Mouse (Mus musculus) kidney, postnatal 10 days (tissue): Measurements from ENCODE around the gene Rad21l.
A peak's percentile ranks its signal among the peaks of the same experiment; 100 is the strongest.

Experiments
- DNase-seq: peaks from one replicate; pipeline ENCODE4 v3.0.0; 2021; ENCODE audit warnings: mixed read lengths

Rad21l gene

DNA sequence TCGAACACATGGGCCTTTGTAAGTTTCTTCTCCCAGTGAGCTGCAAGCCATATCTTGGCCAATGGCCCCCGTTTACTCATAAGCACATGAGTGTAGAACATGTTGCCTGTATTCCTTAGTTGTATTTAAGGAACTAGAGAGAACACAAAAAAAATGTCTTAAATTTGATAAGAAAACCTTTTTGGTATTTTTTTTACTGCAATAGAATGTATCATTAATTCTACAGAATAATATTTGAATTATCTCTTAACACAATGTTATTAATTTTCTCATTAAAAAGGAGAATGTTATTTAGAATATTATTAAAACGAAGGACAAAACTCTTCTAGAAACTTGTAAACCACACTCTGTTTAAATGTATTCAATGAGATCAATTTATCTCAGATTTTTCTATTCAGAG is at the start of gene Rad21l:
Gene Rad21l (minus strand): TSS at position 101 of the 400 bp plus-strand sequence.
- no peak for DNase-seq

DNA sequence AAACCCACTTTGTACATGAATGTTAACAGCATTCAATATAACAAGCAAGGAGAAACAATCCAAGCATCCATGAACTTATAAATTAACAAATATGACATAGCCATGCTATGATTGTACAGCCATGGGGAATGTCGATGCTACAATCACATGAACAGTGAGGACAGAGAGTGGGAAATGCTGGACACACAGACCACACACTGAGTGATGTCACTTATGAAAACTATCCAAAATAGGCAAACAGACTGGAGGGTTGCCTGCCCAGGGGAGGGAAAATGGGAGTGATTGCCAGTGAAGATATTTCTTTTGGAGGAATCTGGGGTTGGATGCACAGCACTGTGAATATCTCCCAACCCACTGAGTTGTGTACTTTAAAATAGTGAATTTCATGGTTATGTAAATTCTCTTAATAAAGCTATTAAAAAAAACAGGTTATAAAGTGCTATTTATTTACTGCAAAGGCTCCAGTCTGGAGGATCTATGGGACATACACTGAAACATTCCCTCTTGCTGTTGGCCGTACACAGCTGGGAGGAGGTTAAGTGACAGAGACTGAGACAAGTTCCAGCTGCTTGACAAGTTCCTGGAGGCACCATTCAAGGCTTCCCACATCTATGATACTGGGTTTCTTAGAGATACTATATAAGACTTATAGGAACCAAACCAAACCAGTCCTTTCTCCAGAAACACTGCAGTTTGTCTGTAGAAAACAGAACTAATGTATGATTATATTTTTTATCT is 48.2 kb upstream of the Rad21l start:
- DNase-seq = peak; percentile 29

DNA sequence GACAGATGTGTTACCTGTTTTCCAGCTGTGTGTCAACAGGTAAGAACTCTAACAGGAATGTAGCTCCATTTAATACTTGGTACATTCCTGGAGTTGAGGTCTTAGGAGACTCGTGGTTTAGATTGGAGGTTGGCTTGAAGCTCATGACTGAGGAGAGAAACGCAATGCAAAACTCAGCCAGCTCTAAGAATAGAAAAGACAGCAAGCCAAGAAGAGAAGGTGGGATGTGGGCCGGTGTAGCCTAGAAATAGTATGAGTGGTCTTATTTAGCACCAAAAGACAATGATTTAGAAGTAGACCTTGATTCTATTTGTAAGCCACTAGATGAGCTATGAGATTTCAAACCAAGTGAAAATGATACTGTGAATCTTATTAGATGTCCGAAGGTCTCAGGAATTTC is 47.2 kb upstream of the Rad21l start:
- DNase-seq = no peak

DNA sequence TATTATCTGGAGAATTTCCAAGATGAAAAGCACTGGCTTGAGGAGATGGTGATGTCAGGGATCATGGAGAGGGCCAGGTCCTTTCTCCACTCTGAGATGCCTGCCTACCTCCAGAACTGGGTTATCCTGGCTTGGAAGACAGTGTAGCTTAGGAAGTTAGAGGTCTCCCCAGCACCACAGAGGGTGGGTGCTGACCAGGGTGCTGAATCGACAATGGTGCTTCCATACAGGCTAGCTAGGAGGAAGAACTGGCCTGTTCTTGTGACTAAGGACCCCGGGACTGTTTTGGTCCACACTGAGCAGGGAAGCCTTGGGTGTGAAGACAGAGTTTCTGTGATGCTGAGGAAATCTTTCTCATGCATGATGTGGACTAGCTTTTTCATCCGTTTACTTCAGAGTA is 44.3 kb upstream of the Rad21l start:
- DNase-seq = peak; percentile 73

- no peak for DNase-seq
These were observed 34.5 kb upstream of the Rad21l start for GRCm38 (mm10) chr2:151702851-151703190.

DNA sequence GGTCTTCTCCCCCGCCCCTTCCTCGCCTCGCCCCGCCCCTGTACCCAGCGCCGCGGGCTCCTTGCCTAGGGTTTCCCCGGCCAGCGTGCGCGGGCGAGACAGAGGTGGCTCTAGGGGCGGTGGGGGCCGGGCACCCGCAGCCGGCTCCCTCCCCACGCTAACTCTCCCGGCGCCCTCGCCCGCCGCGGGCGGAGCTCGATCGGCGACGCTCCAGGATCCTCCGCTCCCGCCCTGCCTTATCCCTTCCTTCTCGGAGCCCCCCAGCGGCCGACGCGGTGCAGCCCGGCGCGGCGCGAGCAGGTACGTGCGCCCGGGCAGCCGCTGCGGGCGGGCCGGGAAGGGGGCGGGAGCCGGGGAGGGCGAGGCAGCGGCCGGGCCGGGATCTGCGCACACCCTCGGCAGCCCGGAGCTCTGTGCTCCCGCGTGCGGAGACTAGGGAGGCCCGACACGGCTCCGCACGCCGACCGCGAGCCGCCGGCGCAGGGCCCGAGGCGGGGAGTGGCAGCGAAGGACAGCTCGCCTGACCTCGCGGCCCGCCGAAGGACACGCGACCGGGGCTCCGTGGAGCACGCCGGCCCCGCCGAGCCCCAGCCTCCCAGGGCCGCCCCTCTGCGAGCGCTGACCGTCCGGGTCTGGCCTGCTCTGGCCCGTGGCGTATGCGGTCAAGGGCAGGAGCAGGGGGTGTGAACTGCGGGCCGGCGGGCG is 34.0 kb upstream of the Rad21l start:
- DNase-seq = peak; percentile 56

DNA sequence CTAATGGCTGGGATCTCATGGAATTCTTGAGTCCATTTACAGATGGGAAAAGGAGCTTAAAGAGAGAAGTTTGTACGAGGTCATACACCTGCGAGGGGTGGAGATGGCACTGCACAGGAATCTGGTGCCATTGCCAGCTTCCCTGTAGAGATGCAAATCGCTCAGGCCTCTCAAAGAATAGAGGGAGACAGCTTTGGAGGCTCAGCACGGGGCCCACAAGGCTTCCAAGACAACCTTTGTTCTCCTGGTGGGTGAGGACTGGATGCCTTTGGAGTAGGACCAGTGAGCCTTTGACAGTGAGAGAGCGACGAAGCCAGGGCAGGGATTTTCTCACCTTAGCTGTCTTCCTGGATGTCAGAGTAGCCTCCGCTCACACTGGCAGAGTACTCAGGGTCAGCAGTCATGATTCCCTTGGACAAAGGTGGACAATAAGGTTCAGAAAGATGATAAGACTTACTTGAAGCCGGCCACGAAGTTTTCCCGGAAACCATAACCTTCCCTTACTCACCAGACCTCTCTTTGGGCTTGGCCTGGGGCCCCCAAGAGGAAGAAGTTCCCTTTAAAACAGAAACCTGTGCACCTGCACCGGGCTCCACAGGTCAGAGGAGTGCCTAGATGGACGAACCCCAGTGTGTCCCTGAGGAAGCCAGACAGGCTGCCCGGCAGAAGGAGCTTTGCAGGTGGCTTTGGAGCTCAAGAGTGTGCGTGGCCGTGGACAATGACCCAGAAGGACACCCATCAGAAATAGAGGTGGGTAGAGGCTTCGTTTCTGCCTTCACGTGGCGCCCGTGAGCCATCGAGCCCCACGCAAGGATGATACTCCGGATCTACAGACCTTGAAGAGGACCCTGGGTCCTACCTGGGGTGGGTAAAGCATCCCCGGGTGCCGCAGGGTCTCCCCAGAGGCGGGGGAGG is 33.2 kb upstream of the Rad21l start, which contains the start of gene Tmem74b:
Gene Tmem74b (plus strand): TSS at position 778 of the 915 bp plus-strand sequence.
- DNase-seq = peak; percentile 9

DNA sequence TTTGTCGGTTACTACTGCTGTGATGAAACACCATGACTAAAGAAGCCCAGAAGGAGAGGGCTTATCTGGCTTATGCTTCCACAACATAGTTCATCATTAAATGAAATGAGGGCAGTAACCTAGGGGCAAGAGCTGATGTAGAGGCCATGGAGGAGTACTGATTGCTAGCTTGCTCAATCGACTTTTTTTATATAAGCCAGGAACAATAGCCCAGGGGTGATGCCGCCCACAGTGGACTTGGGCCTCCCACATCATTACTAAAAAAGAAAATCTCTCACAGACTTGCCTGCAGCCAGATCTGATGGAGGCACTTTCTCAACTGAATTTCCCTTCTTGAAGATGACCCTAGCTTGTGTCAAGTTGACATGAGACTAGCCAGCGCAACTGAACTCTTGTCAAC is 14.6 kb upstream of the Rad21l start:
- no peak for DNase-seq

DNA sequence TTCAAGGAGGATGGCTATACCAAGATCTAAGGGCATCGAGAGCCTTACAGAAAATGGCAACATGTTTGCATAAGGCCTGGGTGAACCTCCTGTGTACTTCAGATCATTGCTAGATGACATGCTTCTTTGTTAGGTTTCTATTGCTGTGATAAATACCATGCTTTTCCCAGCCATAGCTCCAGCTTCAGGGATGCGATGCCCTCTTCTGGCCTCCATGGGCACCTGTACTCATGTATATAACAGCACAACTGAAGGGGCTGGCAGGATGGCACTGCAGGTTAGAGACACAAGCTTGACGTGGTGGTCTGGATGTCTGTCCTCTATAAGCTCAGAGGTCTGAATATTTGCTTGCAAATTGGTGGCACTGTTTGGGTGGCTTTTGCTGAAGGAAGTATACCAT is 14.0 kb upstream of the Rad21l start:
- DNase-seq = peak; percentile 36

DNA sequence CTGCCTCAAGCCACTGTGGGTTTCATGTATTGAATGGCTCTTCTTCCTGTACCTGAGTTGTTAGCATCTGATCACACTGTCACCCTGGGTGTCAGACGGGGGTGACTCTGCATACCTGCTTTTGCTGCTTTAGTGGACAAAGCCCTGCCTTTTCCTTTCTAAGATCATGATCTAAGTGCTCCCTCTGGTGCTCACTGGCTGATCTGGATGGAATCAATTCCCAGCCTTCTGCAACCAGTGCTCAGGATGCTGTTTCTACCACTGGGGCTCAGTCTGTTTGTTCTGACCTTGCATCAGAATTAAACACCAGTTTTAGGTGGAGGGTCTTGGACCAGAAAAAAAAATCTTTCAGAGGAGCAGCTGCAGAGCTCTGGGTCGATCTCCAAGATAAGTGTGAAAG is 7.9 kb upstream of the Rad21l start:
- DNase-seq = no peak

DNA sequence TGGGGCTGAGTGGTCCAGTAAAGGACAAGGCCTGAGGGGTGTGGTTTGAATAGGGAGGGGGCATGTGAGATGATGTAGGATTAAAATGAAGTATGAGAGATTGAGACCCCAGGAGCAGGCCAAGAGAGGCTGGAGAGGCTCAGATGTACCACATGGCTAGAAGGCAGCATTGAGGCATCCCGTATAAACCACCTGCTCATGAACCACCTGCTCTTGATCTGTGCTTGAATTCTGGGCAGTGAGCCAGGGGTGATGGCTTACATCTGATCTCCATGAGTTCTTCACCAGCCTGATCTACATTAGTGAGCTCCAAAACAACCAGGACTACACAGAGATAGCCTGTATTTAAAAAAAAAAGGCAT is 2.6 kb upstream of the Rad21l start:
- no peak for DNase-seq

GRCm38 (mm10) chr2:151670026-151670967 is 2.0 kb upstream of the Rad21l start:
- no peak for DNase-seq

DNA sequence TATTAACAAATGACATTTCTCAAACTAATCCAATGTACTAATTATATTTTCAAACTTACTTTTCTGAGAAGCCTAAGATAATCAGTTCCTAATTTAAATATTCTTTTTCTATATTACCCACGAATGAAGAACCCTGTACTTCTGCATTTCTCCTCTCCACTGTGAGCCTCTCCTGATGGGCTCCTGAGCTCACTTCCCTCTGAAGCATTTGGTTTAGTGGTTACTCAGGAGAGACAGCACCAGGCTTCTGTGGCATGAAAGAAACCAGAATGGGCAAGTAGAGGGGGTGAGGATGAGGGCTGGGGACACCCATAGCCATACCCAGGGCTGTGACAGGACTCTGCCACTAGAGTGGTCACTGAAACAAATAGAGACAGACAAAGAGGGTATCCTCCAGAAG is 16.3 kb downstream of the Rad21l start:
- no peak for DNase-seq

DNA sequence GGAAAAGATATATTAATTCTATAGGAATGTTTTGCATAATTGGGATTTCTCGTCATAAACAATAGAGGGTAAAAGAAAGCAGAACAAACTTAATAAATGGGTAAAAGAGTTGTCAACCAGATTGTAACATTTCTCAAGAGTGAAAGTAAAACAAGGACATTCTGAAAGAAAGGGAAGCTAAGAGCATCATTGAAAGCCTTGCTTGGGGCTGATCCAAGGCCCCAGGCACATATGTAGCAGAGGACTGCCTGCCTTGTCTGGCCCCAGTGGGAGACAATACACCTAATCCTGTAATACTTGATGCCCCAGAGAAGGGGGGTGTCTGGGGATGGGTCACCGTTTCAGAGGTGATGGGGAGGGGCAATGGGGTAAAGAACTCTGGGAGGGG is 32.3 kb downstream of the Rad21l start:
- DNase-seq = no peak

DNA sequence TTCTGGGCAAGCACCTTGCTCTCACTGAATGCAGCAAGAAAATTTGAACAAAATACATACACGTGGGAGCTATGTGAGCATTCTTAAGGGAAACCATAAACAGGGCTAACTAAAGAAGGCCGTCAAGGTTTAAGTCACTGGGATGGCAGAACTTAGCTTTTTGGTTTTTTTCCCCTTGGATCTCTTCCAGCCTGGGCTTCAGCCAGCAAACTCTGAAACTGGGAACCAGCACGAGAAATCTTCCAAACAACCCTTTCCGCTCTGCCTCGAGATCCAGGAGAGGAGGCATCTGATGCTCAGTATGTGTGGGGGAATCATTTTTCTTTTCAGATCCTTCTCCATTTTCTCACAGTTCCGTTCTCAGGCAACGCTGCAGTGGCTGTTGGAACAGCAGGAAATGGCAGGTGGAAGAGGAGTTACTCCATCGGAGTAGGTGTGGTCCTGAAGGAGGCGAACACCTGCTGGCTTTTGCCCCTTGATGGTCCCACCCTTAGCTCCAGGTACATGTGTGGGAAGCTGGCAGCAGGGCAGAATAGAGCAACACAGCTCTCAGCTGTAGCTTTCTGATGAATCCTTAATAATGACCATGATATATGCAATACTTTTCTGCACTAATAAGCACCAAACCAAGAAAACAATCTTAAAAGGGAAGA is 32.8 kb downstream of the Rad21l start:
- DNase-seq = no peak

DNA sequence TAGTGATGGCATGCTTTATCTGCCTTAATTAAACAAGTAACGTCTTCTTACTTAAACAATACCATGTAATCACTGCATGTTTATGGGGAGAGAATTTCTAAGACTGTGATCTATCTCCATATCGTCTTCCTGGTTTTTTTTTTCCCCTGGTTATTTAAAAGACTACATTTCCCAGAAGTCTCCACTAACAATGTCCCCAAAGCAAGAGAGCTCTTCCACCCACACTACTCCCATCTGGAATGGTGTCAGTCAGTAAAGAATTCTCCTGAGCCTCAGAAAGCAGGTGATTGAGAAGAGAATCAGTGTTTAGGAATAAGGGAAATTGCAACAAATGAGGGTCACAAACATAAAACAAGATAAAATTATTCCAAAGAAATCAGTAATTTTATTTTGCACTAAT is 33.4 kb downstream of the Rad21l start:
- DNase-seq = no peak

DNA sequence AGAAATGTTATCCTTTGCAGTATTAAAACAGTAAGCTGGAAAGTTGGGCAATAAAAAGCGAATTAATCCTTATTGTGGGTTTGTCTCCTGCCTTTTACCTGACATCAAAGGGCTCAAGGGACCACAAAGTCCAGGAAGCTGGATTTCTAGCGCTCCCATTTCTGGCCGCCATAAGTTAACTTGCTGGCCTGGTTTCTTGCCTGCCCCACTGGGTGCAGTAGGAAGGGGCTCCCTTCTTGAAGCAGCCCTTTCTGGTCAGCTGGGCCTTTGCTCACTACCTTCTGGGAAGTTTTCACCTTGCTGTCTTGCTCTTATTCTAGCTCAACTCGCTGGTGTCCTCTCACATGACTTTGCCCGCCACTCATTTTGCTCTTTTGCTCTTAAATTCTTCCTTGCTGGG is 35.4 kb downstream of the Rad21l start:
- DNase-seq = no peak

GRCm38 (mm10) chr2:151632159-151632814 is 36.0 kb downstream of the Rad21l start, which contains the start of gene Snph:
TSS of gene Snph (minus strand) at chr2:151632593.
- peak; percentile 77 for DNase-seq

DNA sequence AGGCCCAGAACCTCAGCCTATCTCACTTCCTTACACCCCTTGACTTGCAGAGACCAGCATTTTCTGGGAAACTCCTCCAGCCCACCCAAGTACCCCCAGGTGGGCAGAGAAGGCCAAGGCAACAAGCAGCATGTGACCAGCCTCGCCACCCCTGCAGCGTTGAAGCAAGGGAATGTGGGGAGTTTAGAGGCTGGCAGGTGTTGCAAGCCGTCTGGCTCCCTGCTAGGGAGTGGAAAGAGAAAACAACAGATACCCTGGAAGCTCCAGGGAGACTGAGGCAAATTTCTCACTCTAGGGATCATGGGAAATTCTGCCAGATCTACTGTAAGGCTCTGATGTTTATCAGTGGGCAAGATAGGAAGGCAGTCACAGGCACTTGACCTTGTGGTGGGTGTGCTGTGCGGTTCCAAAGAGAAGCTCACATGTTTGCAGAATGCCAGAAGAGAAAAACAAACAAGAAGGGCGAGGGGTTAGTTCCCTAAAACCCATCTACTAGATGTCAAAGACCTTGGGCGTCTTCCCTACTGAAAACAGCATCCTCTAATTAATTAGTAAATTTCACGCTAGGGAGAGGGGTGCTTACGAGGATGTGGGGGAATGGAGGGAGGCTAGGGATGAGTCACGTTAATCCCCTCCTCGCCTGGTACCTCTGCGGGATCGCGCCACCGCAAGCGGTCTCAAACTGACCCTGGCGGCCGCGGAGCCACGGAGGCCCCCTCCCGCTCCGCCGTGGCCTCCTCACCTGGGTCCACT is 36.8 kb downstream of the Rad21l start:
- no peak for DNase-seq

DNA sequence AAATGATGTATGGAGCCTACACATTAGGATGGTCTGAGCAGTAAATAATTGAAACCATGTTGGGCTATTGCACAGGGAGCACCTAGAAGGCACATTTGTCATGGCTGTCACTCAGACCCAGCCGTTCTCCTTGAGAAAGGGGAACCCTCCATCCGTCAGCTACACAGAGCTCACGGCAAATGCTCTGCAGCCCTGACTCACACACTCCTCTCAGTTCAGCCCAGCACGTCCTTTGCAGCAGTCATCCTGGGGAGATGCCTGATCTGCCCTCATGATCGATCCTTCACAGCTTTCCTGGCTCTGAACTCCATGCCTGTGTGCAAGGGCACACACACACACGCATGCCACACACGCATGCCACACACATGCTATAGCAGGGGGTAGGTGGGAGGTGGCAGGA is 39.0 kb downstream of the Rad21l start:
- DNase-seq = no peak

GRCm38 (mm10) chr2:151628011-151628410 is 40.3 kb downstream of the Rad21l start:
- DNase-seq = no peak
